Mouse (Mus musculus) forebrain, embryonic 12.5 days (tissue): ENCODE measurements around the gene Tppp3. TPM values are rescaled to one million over a fixed set of nuclear protein-coding genes. Genes with fewer than 3 reads are reported as not detected.
A peak's percentile ranks its signal among the peaks of the same experiment; 100 is the strongest.

Source experiments
- ATAC-seq: fragments of 200-750 bp; cut with Nextera tagmentation; 2 replicates; pipeline ENCODE4 v1.8.0; 2017; ENCODE audit warnings: moderate TSS enrichment; ENCODE audit not compliant: low FRiP score
- H3K27ac ChIP-seq: fragments of 300-500 bp; sonication (generic); 2 replicates; pipeline ENCODE4 v1.5.1; 2016; ENCODE audit warnings: mild to moderate bottlenecking
- H3K27me3 ChIP-seq: fragments of 300-500 bp; sonication (generic); 2 replicates; pipeline ENCODE4 v1.6.1; 2016; ENCODE audit warnings: mild to moderate bottlenecking
- H3K36me3 ChIP-seq: fragments of 300-500 bp; sonication (generic); replicated peaks from 2 replicates; pipeline ENCODE4 v1.6.1; 2016; ENCODE audit warnings: mild to moderate bottlenecking
- H3K4me1 ChIP-seq: fragments of 300-500 bp; sonication (generic); 2 replicates; pipeline ENCODE4 v1.6.1; 2016
- H3K4me2 ChIP-seq: fragments of 300-500 bp; sonication (generic); 2 replicates; pipeline ENCODE4 v1.6.1; 2016; ENCODE audit warnings: mild to moderate bottlenecking, moderate library complexity
- H3K4me3 ChIP-seq: fragments of 300-500 bp; sonication (generic); replicated peaks from 2 replicates; pipeline ENCODE4 v1.5.1; 2016; ENCODE audit warnings: mild to moderate bottlenecking
- H3K9ac ChIP-seq: fragments of 300-500 bp; sonication (generic); 2 replicates; pipeline ENCODE4 v1.6.1; 2016; ENCODE audit warnings: mild to moderate bottlenecking
- H3K9me3 ChIP-seq: fragments of 300-500 bp; sonication (generic); 2 replicates; pipeline ENCODE4 v1.6.1; 2016
- WGBS: fragments of 180-500 bp; shearing (Covaris S2); methylation state at CpG from one replicate; pipeline ENCODE4 v1.1.7; 2016; 5-methylcytosine and 5-hydroxymethylcytosine counted together
- polyA plus RNA-seq: library from polyadenylated mRNA; unstranded; fragments of >200 nt; fragmentation: Nextera tagmentation; extraction: Ambion mirVana; gene quantifications from 2 replicates; pipeline ENCODE4 v1.2.1, GENCODE M21; 2016

Gene Tppp3
- polyA plus RNA-seq, 1 experiment from 2014 or later: 41.3 TPM

GRCm38 (mm10) chr8:105472983-105473382 is 1.7 kb upstream of the Tppp3 start:
- no peaks in the 10 kb centered on the region for H3K9me3 ChIP-seq
- peaks cover 65% of the 10 kb centered on the region for H3K4me1 ChIP-seq
- H3K4me2 ChIP-seq: no peak overlapping the region
- peaks cover 34% of the 10 kb centered on the region for H3K27me3 ChIP-seq
- H3K36me3 ChIP-seq: peaks cover 8% of the 10 kb centered on the region; the same call in 1 of the 2 replicates
- WGBS: 42% methylated on average over 9 of the region's 9 CpGs
- no peak overlapping the region for H3K27ac ChIP-seq
- H3K9ac ChIP-seq: no peak overlapping the region
- H3K4me3 ChIP-seq: no peak overlapping the region
- no peak for ATAC-seq

- Histone ChIP-seq H3K27ac (no peak overlapping the region), H3K27me3 (peaks cover 34% of the 10 kb centered on the region), H3K36me3 (peaks cover 8% of the 10 kb centered on the region; the same call in 1 of the 2 replicates), H3K9me3 (no peaks in the 10 kb centered on the region), H3K4me2 (no peak overlapping the region), H3K9ac (no peak overlapping the region), H3K4me3 (no peak overlapping the region), H3K4me1 (peaks cover 65% of the 10 kb centered on the region)
- 15% methylated on average over 23 of the region's 23 CpGs for WGBS
- no peak for ATAC-seq
Observed at GRCm38 (mm10) chr8:105472414-105472932, 1.1 kb upstream of the Tppp3 start.

GRCm38 (mm10) chr8:105470681-105471313 is 529 bp downstream of the Tppp3 start:
- no peak; the same call in 1 of the 2 replicates for ATAC-seq
- 18% methylated on average over 11 of the region's 11 CpGs for WGBS
- Histone ChIP-seq H3K9ac (peak overlapping the region; percentile 50), H3K4me1 (peaks cover 64% of the 10 kb centered on the region), H3K27me3 (peaks cover 33% of the 10 kb centered on the region), H3K4me2 (peak overlapping the region; percentile 71), H3K4me3 (peak overlapping the region; percentile 41), H3K9me3 (no peaks in the 10 kb centered on the region), H3K27ac (peak overlapping the region; percentile 71), H3K36me3 (peaks cover 11% of the 10 kb centered on the region)

GRCm38 (mm10) chr8:105470262-105470661 is 1.1 kb downstream of the Tppp3 start:
- Histone ChIP-seq H3K9ac (peak overlapping the region; percentile 50; the same call in 1 of the 2 replicates), H3K27me3 (peaks cover 29% of the 10 kb centered on the region), H3K4me1 (peaks cover 59% of the 10 kb centered on the region)

GRCm38 (mm10) chr8:105469816-105470215 is 1.5 kb downstream of the Tppp3 start:
- H3K9ac ChIP-seq: no peak overlapping the region
- WGBS: 90% methylated on average over 5 of the region's 5 CpGs
- H3K9me3 ChIP-seq: no peaks in the 10 kb centered on the region
- H3K36me3 ChIP-seq: peaks cover 4% of the 10 kb centered on the region
- H3K4me3 ChIP-seq: no peak overlapping the region; the same call in 1 of the 2 replicates
- peak overlapping the region; percentile 56; the same call in 1 of the 2 replicates for H3K27ac ChIP-seq
- H3K27me3 ChIP-seq: peaks cover 27% of the 10 kb centered on the region
- ATAC-seq: no peak
- H3K4me2 ChIP-seq: peak overlapping the region; percentile 71
- H3K4me1 ChIP-seq: peaks cover 55% of the 10 kb centered on the region

More at GRCm38 (mm10) chr8:105470262-105470661, 1.1 kb downstream of the Tppp3 start:
- peak overlapping the region; percentile 71 for H3K4me2 ChIP-seq
- no peaks in the 10 kb centered on the region for H3K9me3 ChIP-seq
- WGBS: 85% methylated on average over 5 of the region's 5 CpGs
- ATAC-seq: no peak
- H3K36me3 ChIP-seq: peaks cover 8% of the 10 kb centered on the region
- no peak overlapping the region; the same call in 1 of the 2 replicates for H3K27ac ChIP-seq
- peak overlapping the region; percentile 41 for H3K4me3 ChIP-seq

GRCm38 (mm10) chr8:105469041-105469695 is 2.2 kb downstream of the Tppp3 start:
- peaks cover 55% of the 10 kb centered on the region for H3K4me1 ChIP-seq
- peak overlapping the region; percentile 71; the same call in 1 of the 2 replicates for H3K4me2 ChIP-seq
- ATAC-seq: peak; percentile 39

GRCm38 (mm10) chr8:105468002-105468720 is 3.2 kb downstream of the Tppp3 start:
- no peak overlapping the region for H3K27ac ChIP-seq
- no peak overlapping the region for H3K4me2 ChIP-seq
- peaks cover 4% of the 10 kb centered on the region for H3K36me3 ChIP-seq
- H3K9ac ChIP-seq: no peak overlapping the region
- ATAC-seq: no peak
- peaks cover 54% of the 10 kb centered on the region for H3K4me1 ChIP-seq
- H3K27me3 ChIP-seq: peaks cover 19% of the 10 kb centered on the region
- H3K9me3 ChIP-seq: no peaks in the 10 kb centered on the region
- 91% methylated on average over 27 of the region's 27 CpGs for WGBS
- H3K4me3 ChIP-seq: no peak overlapping the region

More at GRCm38 (mm10) chr8:105469041-105469695, 2.2 kb downstream of the Tppp3 start:
- H3K27ac ChIP-seq: peak overlapping the region; percentile 56
- no peak overlapping the region; the same call in 1 of the 2 replicates for H3K9ac ChIP-seq
- peaks cover 4% of the 10 kb centered on the region for H3K36me3 ChIP-seq
- H3K4me3 ChIP-seq: no peak overlapping the region
- 36% methylated on average over 6 of the region's 6 CpGs for WGBS
- H3K27me3 ChIP-seq: peaks cover 27% of the 10 kb centered on the region
- no peaks in the 10 kb centered on the region for H3K9me3 ChIP-seq

- no peak for ATAC-seq
- H3K27ac ChIP-seq: no peak overlapping the region
- no peak overlapping the region for H3K4me3 ChIP-seq
- H3K4me2 ChIP-seq: no peak overlapping the region
- no peak overlapping the region for H3K9ac ChIP-seq
- peaks cover 4% of the 10 kb centered on the region for H3K36me3 ChIP-seq
- 93% methylated on average over 10 of the region's 10 CpGs for WGBS
- no peaks in the 10 kb centered on the region for H3K9me3 ChIP-seq
- H3K4me1 ChIP-seq: peaks cover 51% of the 10 kb centered on the region
- H3K27me3 ChIP-seq: peaks cover 13% of the 10 kb centered on the region
Observed at GRCm38 (mm10) chr8:105467396-105467985, 3.8 kb downstream of the Tppp3 start.

- no peak for ATAC-seq
- H3K27me3 ChIP-seq: 0 out of 2 replicates have a peak, but pooled peaks cover 6% of the 10 kb centered on the region
- peaks cover 4% of the 10 kb centered on the region for H3K36me3 ChIP-seq
- no peaks in the 10 kb centered on the region for H3K9me3 ChIP-seq
- H3K9ac ChIP-seq: no peak overlapping the region
- H3K4me3 ChIP-seq: no peak overlapping the region
- H3K4me2 ChIP-seq: no peak overlapping the region
- peaks cover 46% of the 10 kb centered on the region for H3K4me1 ChIP-seq
- WGBS: 85% methylated on average over 7 of the region's 7 CpGs
- no peak overlapping the region for H3K27ac ChIP-seq
Observed at GRCm38 (mm10) chr8:105466700-105467291, 4.5 kb downstream of the Tppp3 start.

- Histone ChIP-seq H3K4me2 (no peak overlapping the region), H3K4me3 (no peak overlapping the region), H3K9me3 (no peaks in the 10 kb centered on the region), H3K4me1 (peaks cover 40% of the 10 kb centered on the region), H3K27ac (no peak overlapping the region), H3K27me3 (0 out of 2 replicates have a peak, but pooled peaks cover under 1% of the 10 kb centered on the region), H3K9ac (no peak overlapping the region), H3K36me3 (peaks cover 4% of the 10 kb centered on the region)
- WGBS: 92% methylated on average over 6 of the region's 6 CpGs
- no peak for ATAC-seq
Observed at GRCm38 (mm10) chr8:105466246-105466645, 5.1 kb downstream of the Tppp3 start.

GRCm38 (mm10) chr8:105464595-105464994 is 6.7 kb downstream of the Tppp3 start:
- Histone ChIP-seq H3K4me2 (no peak overlapping the region), H3K9ac (no peak overlapping the region), H3K27ac (no peak overlapping the region), H3K4me1 (peaks cover 24% of the 10 kb centered on the region), H3K4me3 (no peak overlapping the region), H3K36me3 (peaks cover 4% of the 10 kb centered on the region), H3K9me3 (no peaks in the 10 kb centered on the region), H3K27me3 (no peaks in the 10 kb centered on the region)
- WGBS: 85% methylated on average over 7 of the region's 7 CpGs
- no peak for ATAC-seq
